Mouse (Mus musculus) C2C12 (cell line): ENCODE results near the gene H1foo.

Experiments
- CTCF ChIP-seq: IDR thresholded peaks from one replicate; pipeline ENCODE4 v1.5.1; 2011; ENCODE audit not compliant: control insufficient read depth, insufficient read depth, insufficient read length
- MAX ChIP-seq: IDR thresholded peaks from one replicate; pipeline ENCODE4 v1.6.1; 2011; ENCODE audit warnings: mild to moderate bottlenecking, control low read depth

GRCm38 (mm10) chr6:115987096-115987747, 42.5 kb downstream of the H1foo start:
- TF ChIP-seq CTCF (no peak), MAX (no peak)
